In the genomic region with DNA sequence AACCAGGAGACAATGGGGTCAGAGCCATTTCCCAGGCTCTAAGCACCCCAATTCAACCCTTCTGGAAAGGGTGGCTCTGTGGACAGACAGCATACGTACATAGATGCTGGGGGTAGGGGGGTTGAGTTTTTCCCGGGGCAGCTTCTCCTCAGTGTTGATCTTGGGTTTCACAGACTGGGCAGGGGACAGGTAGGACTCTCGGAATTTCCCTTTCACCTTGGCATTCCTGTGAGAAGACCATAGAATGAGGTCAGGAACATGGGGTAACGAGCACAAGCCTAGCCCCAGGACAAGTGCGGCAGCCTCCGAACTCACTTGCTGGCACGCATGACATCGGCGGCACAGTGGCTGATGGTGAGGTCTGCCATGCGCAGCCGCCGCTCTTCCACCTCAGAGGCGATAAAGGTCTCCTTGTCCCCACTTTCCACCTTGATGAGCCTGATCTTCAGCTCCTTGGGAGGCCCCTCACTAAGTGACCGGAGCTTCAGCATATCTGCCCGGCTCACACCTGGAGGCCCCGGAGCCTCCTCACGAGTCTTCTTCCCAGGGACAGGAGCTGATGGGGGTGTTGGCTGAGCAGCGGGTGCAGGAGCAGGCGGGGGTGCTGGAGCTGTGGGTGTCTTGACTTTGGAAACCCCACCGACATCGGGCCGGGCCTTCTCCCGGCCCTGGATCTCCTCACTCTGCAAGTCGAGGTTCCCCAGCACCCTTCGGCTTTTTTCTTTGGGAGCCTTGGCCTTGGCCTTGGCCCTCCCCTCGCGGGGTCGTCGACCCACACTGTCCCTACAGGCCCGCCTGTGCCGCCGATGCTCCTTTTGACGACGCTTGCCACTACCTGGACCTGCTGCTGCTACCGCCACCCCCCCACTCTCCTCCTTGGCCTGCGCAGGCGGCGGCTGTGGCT, we compare ENCODE assay signal across 16 mouse cellular contexts. TPM values are rescaled to one million over a fixed set of nuclear protein-coding genes. Genes with fewer than 3 reads are reported as not detected.
DNase-seq lines count a peak whose midpoint lies in the region; ATAC-seq and TF ChIP-seq lines count a peak whose summit lies in the region.
"Had no signal": no experiment of that assay in that cellular context is flagged by ENCODE, and none has a peak within 500 bp of the region (broad histone marks: within the 10 kb centered on the region; RNA-seq: fewer than 3 reads in every experiment).

No protein-coding gene starts in this region.

- peaks cover 19% of the 10 kb centered on the region for H3K27me3 ChIP-seq in hindbrain, embryonic 13.5 days

- no peaks in the 10 kb centered on the region for H3K9me3 ChIP-seq in hindbrain, embryonic 13.5 days
- H3K9me3 ChIP-seq: embryonic facial prominence, embryonic 12.5 days; limb, embryonic 12.5 days had no signal

- no peak overlapping the region for H3K9ac ChIP-seq in hindbrain, embryonic 13.5 days
- H3K9ac ChIP-seq: embryonic facial prominence, embryonic 12.5 days; limb, embryonic 12.5 days had no signal

- no peak for ATAC-seq in hindbrain, embryonic 13.5 days (ENCODE audit: low FRiP score)
- ATAC-seq: forebrain, embryonic 14.5 days had no signal

- TF ChIP-seq CTCF in lung, adult 2 months (IDR thresholded peaks at IDR 0.05; ENCODE audit: insufficient read depth, low read length) = no peak

- H3K4me1 ChIP-seq in lung, adult 2 months (ENCODE audit: control insufficient read depth, insufficient read depth, low read length) = peaks cover 9% of the 10 kb centered on the region
- peaks cover 30% of the 10 kb centered on the region for H3K4me1 ChIP-seq in hindbrain, embryonic 13.5 days (replicated peaks)

- H3K27ac ChIP-seq in hindbrain, embryonic 13.5 days = no peak overlapping the region
- H3K27ac ChIP-seq: embryonic facial prominence, embryonic 12.5 days; limb, embryonic 12.5 days; macrophage had no signal

- TF ChIP-seq POLR2A in lung, adult 2 months (IDR thresholded peaks at IDR 0.05; ENCODE audit: borderline replicate concordance, extremely low read depth, low read depth, low read length) = no peak

- 87% methylated on average over 38 of the region's 38 CpGs for WGBS in lung, adult 2 months
- WGBS in hindbrain, embryonic 13.5 days = 92% methylated on average over 38 of the region's 38 CpGs

- H3K36me3 ChIP-seq in hindbrain, embryonic 13.5 days = peaks cover 87% of the 10 kb centered on the region

- H3K4me3 ChIP-seq in lung, adult 2 months (replicated peaks; ENCODE audit: extremely low read depth, low read depth, low read length) = no peak overlapping the region
- H3K4me3 ChIP-seq in hindbrain, embryonic 13.5 days = no peak overlapping the region
- H3K4me3 ChIP-seq: embryonic facial prominence, embryonic 12.5 days; limb, embryonic 12.5 days had no signal

- peak; percentile 9 to 22 for DNase-seq in cerebellum, adult 18-20 months
- DNase-seq in cerebellum, adult 9-11 months = no peak
- DNase-seq in lung, postnatal 10 days = peak; percentile 21
- DNase-seq in lung, adult 2 months = no peak
- DNase-seq in CD4-positive helper T cell, adult 2 months (ENCODE audit: low read depth, low spot score) = peak; percentile 29
- DNase-seq in cerebellum, adult 8-10 months = peak; percentile 28
- DNase-seq in T-cell, adult 2 months (ENCODE audit: low spot score) = no peak
- DNase-seq: adrenal gland, postnatal 10 days; gastrocnemius, postnatal 36 days; kidney, postnatal 36 days; right cerebral cortex, adult 18-20 months had no signal

- no peak overlapping the region for H3K4me2 ChIP-seq in hindbrain, embryonic 13.5 days
- H3K4me2 ChIP-seq: embryonic facial prominence, embryonic 12.5 days; limb, embryonic 12.5 days had no signal

RNA-seq across cellular contexts. Expression of a gene that starts 5.9 kb away (rescaled TPM):
- polyA plus RNA-seq in lung, adult 2 months (2012; rRNA removed) = 37.8 and 63.1 TPM in 2 replicates
- polyA plus RNA-seq in hindbrain, embryonic 13.5 days (2015; fragmentation: Nextera tagmentation; extraction: Ambion mirVana) = 7.1 and 8.7 TPM in 2 replicates

RNA-seq across cellular contexts. Expression of a gene that starts 8.5 kb away (rescaled TPM):
- polyA plus RNA-seq in lung, adult 2 months (2012; rRNA removed) = 21.9 and 24.7 TPM in 2 replicates
- polyA plus RNA-seq in hindbrain, embryonic 13.5 days (2015; fragmentation: Nextera tagmentation; extraction: Ambion mirVana) = 34.9 and 35.5 TPM in 2 replicates

RNA-seq across cellular contexts. Expression of a gene that starts 8.7 kb away (rescaled TPM):
- 129 and 141 TPM in 2 replicates for polyA plus RNA-seq in lung, adult 2 months (2012; rRNA removed)
- polyA plus RNA-seq in hindbrain, embryonic 13.5 days (2015; fragmentation: Nextera tagmentation; extraction: Ambion mirVana) = 103 and 105 TPM in 2 replicates

RNA-seq across cellular contexts. Expression of a gene that starts 9.5 kb away (rescaled TPM):
- polyA plus RNA-seq in lung, adult 2 months (2012; rRNA removed) = 19.4 and 21.0 TPM in 2 replicates
- polyA plus RNA-seq in hindbrain, embryonic 13.5 days (2015; fragmentation: Nextera tagmentation; extraction: Ambion mirVana) = 50.6 and 51.3 TPM in 2 replicates

RNA-seq across cellular contexts. Expression of a gene that starts 34.7 kb away (rescaled TPM):
- 120 and 135 TPM in 2 replicates for polyA plus RNA-seq in lung, adult 2 months (2012; rRNA removed)
- 92.4 and 93.5 TPM in 2 replicates for polyA plus RNA-seq in hindbrain, embryonic 13.5 days (2015; fragmentation: Nextera tagmentation; extraction: Ambion mirVana)

Comparison
In these comparisons a context has a peak if more than half of its experiments do, and no peak if none do; other contexts are left out.
1. DNase-seq: peak in cerebellum, adult 18-20 months (2 of 2), lung, postnatal 10 days (single experiment), CD4-positive helper T cell, adult 2 months (single experiment) and cerebellum, adult 8-10 months (single experiment); none in cerebellum, adult 9-11 months (single experiment), lung, adult 2 months (single experiment) and T-cell, adult 2 months (single experiment).